Mouse (Mus musculus) mesoderm, embryonic 11.5 days (tissue): ENCODE results near the gene Jmjd7.

Source experiments
- DNase-seq: peaks from one replicate; pipeline ENCODE4 v3.0.0-alpha.2; 2012; ENCODE audit warnings: low read depth, low spot score

The Jmjd7 gene

GRCm38 (mm10) chr2:120026984-120027949 lies at the start of gene Jmjd7, which contains the start of gene Gm28042:
Gene Jmjd7 (plus strand): TSS chr2:120027483.
Gene Gm28042 (plus strand): TSS chr2:120027493.
- peak; percentile 85 for DNase-seq

GRCm38 (mm10) chr2:119980343-119980986 lies 46.8 kb upstream of the Jmjd7 start:
- DNase-seq = no peak

DNA sequence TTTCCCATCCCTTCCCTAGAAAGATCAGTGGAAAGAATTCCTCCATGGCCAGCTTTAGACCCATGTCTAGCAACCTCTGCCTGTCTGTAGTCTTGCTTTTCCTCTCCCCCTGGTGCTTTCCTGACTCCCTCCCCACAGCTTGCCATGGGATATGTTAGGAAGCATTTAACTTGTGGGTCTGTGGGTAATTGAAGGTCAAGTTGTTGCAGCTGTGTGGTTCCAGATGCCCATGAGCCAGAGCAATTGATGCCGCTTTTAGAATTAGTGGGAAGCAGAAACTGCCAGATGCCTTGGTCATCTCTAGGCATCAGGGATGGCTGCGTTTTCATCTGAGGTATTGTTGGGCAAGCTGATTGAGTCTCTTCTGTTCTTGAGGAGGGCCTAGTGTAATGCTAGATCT lies 45.7 kb upstream of the Jmjd7 start:
- DNase-seq = no peak

DNA sequence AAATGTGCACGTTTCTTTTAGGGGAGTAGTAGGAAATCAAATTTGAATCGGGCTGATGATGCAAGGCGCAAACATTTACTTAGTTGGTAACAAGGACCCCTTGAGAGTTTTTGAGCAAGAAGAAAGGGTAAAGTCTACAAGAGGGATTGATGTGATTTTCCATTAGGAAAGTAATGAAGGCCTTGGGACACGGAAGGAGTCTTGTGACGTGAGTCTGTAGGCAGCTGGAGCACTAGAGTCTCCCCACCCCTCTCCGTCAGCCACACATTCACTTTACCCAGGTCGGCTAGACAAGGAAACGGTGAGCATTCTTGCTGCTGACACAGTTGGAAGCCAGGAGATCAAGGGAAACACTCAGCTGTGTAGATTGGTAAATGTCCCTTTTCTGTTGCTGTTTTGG lies 41.4 kb upstream of the Jmjd7 start:
- DNase-seq = no peak

DNA sequence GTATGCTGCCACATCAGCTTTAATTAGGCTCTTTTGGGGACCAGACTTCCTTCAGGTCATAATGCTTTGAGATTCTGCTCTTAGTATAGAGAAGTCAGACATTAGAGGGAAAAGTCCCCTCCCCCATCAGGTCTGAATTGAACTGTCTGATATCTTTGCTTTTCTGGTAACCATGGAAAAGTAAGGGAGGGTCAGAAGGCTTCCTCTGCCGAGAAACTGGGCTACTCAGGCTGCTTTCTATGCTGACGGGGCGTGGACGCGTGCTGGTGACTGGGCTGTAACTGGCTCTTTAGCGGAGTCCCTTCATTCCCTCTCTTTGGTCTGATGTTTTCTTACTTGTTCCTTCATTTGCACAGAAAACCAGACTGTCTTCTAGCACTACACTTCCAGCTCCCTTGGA lies 40.9 kb upstream of the Jmjd7 start:
- no peak for DNase-seq

DNA sequence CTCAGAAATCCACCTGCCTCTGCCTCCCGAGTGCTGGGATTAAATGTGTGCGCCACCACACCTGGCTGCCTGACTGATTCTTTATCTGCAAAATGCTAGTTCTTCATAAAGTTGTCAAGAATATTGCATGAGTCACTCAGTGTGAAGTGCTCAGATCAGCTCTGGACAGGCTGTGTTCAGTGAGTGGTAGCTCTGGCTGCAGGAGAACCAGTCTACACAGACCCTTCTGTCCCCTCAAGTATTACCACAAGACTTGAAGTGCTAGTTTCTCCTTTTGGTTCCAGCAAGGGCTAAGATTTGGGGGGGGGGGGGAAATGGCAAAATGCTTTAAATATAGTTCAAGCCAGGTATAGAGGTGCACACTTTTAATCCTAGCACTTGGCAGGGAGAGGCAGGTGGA lies 39.8 kb upstream of the Jmjd7 start:
- DNase-seq = no peak

- DNase-seq = no peak
Observed at GRCm38 (mm10) chr2:119988952-119989351, 38.3 kb upstream of the Jmjd7 start.

- DNase-seq = no peak
Observed at GRCm38 (mm10) chr2:119990881-119991280, 36.4 kb upstream of the Jmjd7 start.

DNA sequence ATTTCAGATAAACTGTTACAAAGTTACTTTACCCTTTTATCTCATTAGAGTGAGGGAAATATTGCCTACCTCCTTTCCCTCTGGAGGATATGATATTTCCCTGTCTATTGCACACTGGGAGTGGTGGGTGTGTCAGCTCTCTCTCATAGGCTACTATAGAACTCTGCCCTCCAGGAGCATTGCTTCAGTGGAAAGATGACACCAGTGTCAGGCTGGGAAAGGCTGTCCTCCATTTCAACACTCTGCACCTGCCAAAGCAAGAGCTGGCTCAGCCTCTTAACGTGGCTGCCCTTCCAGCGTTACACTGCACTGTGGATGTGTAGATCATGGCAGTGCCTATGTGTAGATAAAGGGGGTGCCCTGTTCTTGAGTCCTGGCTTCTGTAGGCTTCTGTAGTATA lies 34.9 kb upstream of the Jmjd7 start:
- DNase-seq = no peak

DNA sequence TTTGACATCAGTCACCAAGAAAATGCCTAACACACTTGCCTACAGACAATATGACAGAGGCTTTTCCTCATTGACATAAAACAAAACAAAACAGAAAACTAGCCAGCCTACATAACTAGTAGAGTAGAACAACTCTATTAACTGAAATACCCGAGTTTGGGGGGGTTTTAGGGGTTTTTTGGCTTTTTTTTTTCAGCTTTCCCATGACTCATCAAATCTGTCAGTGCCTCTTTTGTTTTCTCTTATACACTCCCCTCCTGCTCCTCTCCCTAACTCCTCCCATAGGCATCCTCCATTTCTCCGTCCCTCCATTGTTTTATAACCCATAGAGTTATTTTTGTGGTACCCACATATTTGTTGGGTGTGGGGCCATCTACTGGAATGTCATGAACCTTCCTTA lies 33.8 kb upstream of the Jmjd7 start:
- DNase-seq = no peak

DNA sequence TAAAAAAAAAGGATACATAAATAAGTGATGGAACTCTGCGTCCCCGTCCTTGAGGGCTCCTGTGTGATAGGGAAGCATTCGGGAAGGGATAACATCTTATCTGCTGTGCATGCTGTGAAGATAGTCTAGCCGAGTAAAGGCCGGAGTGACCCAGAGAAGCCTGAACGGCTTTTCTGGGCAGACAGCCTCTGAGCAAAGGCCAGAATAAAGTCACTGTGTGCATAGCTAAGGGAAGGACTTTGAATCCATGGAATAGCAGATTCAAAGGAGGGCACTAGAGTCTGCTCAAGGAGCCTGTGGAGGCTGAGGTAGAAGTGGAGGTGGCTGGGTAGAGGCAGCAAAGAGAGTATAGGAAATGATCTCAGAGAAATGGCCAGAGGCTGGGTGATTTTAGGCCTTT lies 32.4 kb upstream of the Jmjd7 start:
- DNase-seq = no peak

DNA sequence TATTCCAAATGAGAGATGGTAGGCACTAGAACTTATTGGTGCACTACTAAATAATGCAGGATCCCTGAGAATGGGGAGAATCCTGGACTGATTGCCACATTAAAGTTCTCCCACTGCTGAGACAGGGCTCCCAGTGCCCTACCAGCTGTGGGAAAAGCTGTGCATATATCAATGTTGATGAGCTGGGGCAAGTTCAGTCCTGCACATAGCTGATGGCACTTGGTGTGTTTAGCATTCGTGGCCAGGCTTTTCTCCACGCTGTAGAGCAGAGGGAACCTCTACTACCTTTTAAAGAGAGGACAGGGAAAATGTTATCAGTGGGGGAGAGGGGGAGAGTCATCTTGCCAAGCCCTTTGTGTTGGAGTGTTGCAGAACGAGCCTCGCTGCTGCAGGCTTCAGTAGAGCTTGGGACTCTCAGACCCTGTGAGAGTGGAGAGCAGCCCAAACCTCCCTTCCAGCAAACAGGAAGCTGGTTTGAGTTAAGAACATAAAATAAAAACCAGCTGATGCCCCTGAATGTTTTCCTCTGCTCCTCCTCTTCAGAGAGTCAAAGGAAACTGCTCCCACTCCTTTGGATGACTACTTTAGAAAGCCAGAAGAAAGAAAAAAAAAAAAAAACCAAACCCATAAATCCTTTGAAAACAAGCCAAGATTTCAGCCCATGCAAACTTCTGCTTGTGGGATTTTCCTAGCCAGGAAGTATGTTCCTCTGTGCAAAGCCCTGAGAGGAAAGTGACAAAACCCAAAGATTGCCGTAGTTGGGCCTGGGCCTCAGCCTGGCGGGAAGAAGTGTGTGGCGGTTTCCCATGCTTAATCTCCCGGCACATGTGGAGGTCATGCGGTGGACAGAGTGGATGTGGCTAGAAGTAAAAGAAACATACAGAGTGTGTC lies 31.6 kb upstream of the Jmjd7 start:
- DNase-seq = no peak

- no peak for DNase-seq
Observed at GRCm38 (mm10) chr2:119997354-119997753, 29.9 kb upstream of the Jmjd7 start.

DNA sequence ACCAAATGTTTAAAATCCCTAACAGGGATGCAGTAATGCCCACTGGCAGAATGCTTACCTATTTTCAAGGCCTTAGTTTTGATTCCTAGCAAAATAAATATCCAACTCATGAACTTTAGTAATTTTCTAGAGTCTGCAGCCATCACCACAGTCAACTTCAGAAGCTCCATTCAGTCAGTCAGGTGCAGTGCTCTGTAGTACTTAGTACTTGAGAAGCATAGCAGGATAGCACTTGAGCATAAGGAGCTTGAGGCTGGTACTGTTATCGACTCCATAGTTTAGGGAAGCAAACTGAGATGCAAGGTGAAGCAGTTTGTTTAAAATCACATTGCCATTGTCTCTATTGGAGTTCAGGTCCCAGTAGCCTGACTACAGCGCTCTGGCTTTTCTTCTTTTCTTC lies 27.6 kb upstream of the Jmjd7 start:
- no peak for DNase-seq

DNA sequence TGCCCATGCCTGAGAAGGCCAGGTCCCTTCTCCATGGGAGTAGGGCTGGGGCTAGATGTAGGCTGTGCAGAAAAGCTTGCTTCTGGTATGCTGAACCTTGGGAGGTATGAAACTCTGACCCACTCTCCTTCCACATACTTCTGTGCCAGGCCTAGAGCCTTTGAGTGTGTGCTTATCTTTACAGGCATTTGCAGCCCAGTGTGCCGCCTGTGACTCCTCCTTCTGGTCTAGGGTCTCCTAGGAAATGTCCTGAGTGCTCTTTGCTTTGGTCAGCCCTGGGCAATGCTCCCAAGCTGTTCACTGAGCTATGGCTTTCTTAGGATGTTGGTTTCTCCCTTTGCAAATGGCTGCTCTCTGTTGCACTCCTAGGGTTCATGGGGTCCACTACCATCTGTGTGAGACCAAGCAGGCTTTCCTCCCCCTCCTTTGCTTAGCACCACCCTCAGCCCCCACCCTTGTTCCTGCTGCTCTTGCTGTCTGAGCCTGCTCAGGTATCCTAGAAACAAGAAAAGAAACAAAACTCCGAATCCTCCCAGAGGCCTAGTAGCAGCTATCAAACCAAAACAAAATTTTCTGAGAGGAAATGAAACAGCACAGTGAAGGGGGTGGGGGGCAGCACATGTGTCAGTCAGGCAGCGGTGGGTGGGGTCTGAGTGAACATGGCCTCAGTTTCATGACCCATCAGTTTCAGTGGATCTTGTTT lies 26.2 kb upstream of the Jmjd7 start:
- DNase-seq = no peak

DNA sequence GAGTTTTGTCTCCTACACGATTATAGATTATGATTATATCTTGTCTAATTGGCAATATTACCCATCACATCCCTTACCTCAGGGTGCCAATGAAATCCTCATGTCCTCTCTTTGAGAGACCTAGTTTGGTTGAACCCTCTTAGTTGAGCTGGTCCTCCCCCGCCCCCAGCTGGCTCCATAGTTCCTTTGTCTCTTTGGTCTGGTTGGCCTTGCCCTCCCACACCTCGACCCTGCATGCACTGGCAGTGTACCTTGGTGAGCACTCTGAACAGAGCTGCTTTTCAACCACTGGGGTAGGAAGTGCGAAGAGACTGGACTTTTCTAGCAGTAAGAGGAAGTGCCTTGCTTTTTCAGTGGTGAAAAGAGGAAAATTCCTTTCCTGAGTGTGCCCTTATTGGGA lies 25.3 kb upstream of the Jmjd7 start:
- DNase-seq = no peak

DNA sequence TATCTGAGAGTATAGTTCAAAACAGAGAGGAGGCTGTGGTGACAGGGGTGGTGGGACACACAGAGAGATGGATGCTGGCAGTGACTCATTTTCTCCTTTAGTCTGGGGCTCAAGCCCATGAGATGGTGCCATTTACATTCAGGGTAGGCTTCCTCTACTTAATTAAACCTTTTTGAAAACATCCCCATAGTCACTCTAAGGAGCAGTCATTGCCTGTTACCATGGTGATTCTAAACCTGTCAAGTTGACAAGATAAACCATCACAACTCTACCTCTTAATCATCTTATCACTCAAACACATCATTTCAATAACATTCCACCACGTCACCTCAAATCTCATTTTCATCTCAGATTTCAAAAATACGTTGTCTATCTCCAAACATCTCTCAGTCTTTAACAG lies 23.3 kb upstream of the Jmjd7 start:
- no peak for DNase-seq

DNA sequence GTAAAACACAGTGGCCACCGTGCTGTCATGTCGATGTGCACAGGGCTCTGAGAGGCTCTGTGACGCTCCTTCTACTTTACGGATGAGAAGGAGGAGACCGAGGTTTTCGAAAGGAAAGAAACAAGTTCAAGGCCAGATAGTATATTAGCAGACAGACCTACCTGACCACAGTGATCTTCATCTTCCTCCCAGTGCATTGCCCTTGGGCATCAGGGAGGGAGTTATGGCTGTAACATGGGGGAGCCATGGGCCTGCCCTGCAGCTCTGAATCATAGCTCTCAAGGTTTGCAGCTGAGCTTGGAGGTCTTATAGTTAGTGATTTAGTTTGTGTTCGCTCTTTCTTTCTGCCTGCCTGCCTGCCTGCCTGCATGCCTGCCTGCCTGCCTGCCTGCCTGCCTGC lies 20.6 kb upstream of the Jmjd7 start:
- no peak for DNase-seq

DNA sequence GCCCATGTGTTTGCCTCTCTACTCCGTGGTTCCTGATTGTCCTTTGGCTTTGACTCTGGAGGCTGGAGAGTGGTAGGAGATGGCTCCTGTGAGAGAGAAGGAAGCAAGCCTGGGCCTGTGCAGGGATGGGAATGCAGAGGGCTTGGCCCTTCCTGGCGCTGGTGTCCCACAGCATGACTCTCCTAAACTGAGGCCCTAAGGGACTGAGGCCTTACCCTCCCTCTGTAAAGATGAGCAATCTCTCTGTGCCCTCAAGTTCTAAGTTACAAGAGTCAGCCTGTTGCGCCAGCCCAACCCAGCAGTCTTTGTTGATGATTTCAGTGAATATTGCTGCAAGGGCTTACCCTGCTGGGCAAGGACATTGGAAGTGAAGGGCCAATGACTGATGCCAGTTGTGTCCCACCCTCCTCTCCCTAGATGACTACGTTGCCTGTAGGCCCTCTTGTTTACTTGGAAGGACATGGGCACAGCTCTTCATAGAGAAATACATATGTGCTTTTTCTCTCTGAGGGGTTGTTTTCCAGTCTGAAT lies 19.5 kb upstream of the Jmjd7 start:
- DNase-seq = no peak

GRCm38 (mm10) chr2:120008672-120009071 lies 18.6 kb upstream of the Jmjd7 start:
- no peak for DNase-seq
